Mouse (Mus musculus): ENCODE measurements around the gene Gm28490.
"Not testable (repeated sequence)": the region's sequence is repeated elsewhere in the genome, so short reads cannot be mapped to it uniquely, and the experiment has no call there.

Gene Gm28490

GRCm38 (mm10) chrY:31634656-31635055 lies at the start of gene Gm28490:
Gene Gm28490, minus strand, starts transcription at chrY:31634756.
- DNase-seq, result not testable (repeated sequence)

Data from kidney, adult 8-10 months (tissue).